Mouse (Mus musculus): ENCODE measurements at regions not wholly inside any gene's neighbourhood (a gene's known extent, or its start where the extent isn't known, plus 50 kb on each side); places are given as distances from the start of the nearest gene placed in this dataset.

GRCm38 (mm10) chr6:78115079-78115478 lies 135.6 kb upstream of the Ctnna2 start:
- H3K9me3 ChIP-seq (ENCODE audit: low read length), result no peaks in the 10 kb centered on the region
- H3K27ac ChIP-seq (ENCODE audit: low read length), result no peak overlapping the region
- ATAC-seq (ENCODE audit: low FRiP score, low TSS enrichment), result no peak
- no peaks in the 10 kb centered on the region for H3K27me3 ChIP-seq (ENCODE audit: insufficient read depth, low read length)
- 50% methylated on average over 4 of the region's 4 CpGs for WGBS
- H3K4me1 ChIP-seq (ENCODE audit: insufficient read depth, low read length), result no peaks in the 10 kb centered on the region
- H3K4me3 ChIP-seq (ENCODE audit: low read length), result no peak overlapping the region
- H3K36me3 ChIP-seq (ENCODE audit: insufficient read depth, low read length), result no peaks in the 10 kb centered on the region
- H3K9ac ChIP-seq (replicated peaks; ENCODE audit: low read length), result no peak overlapping the region
- H3K4me2 ChIP-seq (replicated peaks; ENCODE audit: low read depth, low read length), result no peak overlapping the region

- no peaks in the 10 kb centered on the region for H3K9me3 ChIP-seq (ENCODE audit: low read length)
- 18% methylated on average over 2 of the region's 2 CpGs for WGBS
- H3K36me3 ChIP-seq (ENCODE audit: insufficient read depth, low read length), result no peaks in the 10 kb centered on the region
- H3K27ac ChIP-seq (ENCODE audit: low read length), result no peak overlapping the region
- no peak overlapping the region for H3K4me3 ChIP-seq (ENCODE audit: low read length)
- no peak overlapping the region for H3K9ac ChIP-seq (replicated peaks; ENCODE audit: low read length)
- H3K4me2 ChIP-seq (replicated peaks; ENCODE audit: low read depth, low read length), result no peak overlapping the region
- no peaks in the 10 kb centered on the region; the same call in 1 of the 2 replicates for H3K4me1 ChIP-seq (ENCODE audit: insufficient read depth, low read length)
- H3K27me3 ChIP-seq (ENCODE audit: insufficient read depth, low read length), result no peaks in the 10 kb centered on the region
- peak; percentile 65; the same call in 1 of the 2 replicates for ATAC-seq (ENCODE audit: low FRiP score, low TSS enrichment)
Measured at GRCm38 (mm10) chr6:78082528-78082927, 103.0 kb upstream of the Ctnna2 start.

- no peaks in the 10 kb centered on the region; the same call in 1 of the 2 replicates for H3K4me1 ChIP-seq (ENCODE audit: insufficient read depth, low read length)
- H3K27ac ChIP-seq (ENCODE audit: low read length), result 0 out of 2 replicates have a peak overlapping the region, but pooled peaks have one; percentile 15
- H3K9ac ChIP-seq (replicated peaks; ENCODE audit: low read length), result no peak overlapping the region
- H3K4me2 ChIP-seq (replicated peaks; ENCODE audit: low read depth, low read length), result no peak overlapping the region
- WGBS, result 56% methylated on average over 4 of the region's 4 CpGs
- peak; percentile 35; the same call in 1 of the 2 replicates for ATAC-seq (ENCODE audit: low FRiP score, low TSS enrichment)
- H3K4me3 ChIP-seq (ENCODE audit: low read length), result no peak overlapping the region
- H3K9me3 ChIP-seq (ENCODE audit: low read length), result no peaks in the 10 kb centered on the region
- no peaks in the 10 kb centered on the region for H3K36me3 ChIP-seq (ENCODE audit: insufficient read depth, low read length)
- H3K27me3 ChIP-seq (ENCODE audit: insufficient read depth, low read length), result no peaks in the 10 kb centered on the region
Measured at GRCm38 (mm10) chr6:78078919-78079318, 99.4 kb upstream of the Ctnna2 start.

- 90% methylated on average over 1 of the region's 1 CpGs for WGBS
- Histone ChIP-seq H3K27ac (ENCODE audit: low read length) (no peak overlapping the region), H3K4me1 (ENCODE audit: insufficient read depth, low read length) (no peaks in the 10 kb centered on the region), H3K27me3 (ENCODE audit: insufficient read depth, low read length) (no peaks in the 10 kb centered on the region), H3K4me2 (replicated peaks; ENCODE audit: low read depth, low read length) (no peak overlapping the region), H3K9me3 (ENCODE audit: low read length) (no peaks in the 10 kb centered on the region), H3K9ac (replicated peaks; ENCODE audit: low read length) (no peak overlapping the region), H3K36me3 (ENCODE audit: insufficient read depth, low read length) (no peaks in the 10 kb centered on the region), H3K4me3 (ENCODE audit: low read length) (no peak overlapping the region)
- ATAC-seq (ENCODE audit: low FRiP score, low TSS enrichment), result no peak
Measured at GRCm38 (mm10) chr6:78066323-78066722, 86.8 kb upstream of the Ctnna2 start.

- 55% methylated on average over 2 of the region's 2 CpGs for WGBS
- Histone ChIP-seq H3K4me1 (ENCODE audit: insufficient read depth, low read length) (no peaks in the 10 kb centered on the region), H3K4me2 (replicated peaks; ENCODE audit: low read depth, low read length) (no peak overlapping the region), H3K27me3 (ENCODE audit: insufficient read depth, low read length) (no peaks in the 10 kb centered on the region), H3K4me3 (ENCODE audit: low read length) (no peak overlapping the region), H3K9ac (replicated peaks; ENCODE audit: low read length) (no peak overlapping the region), H3K27ac (ENCODE audit: low read length) (no peak overlapping the region), H3K9me3 (ENCODE audit: low read length) (no peaks in the 10 kb centered on the region), H3K36me3 (ENCODE audit: insufficient read depth, low read length) (no peaks in the 10 kb centered on the region)
- ATAC-seq (ENCODE audit: low FRiP score, low TSS enrichment), result no peak
Measured at GRCm38 (mm10) chr6:78065737-78066136, 86.2 kb upstream of the Ctnna2 start.

Data from kidney, embryonic 16.5 days (tissue).